Mouse (Mus musculus): ENCODE results near the gene Pla2g4e.

GRCm38 (mm10) chr2:120207028-120207427 lies 38.1 kb downstream of the Pla2g4e start:
- TF ChIP-seq USF1 (IDR thresholded peaks at IDR 0.05; ENCODE audit: low read depth, low read length) (no peak), ETS1 (IDR thresholded peaks at IDR 0.05; ENCODE audit: low read depth, low read length) (no peak), TAL1 (IDR thresholded peaks at IDR 0.05; ENCODE audit: low read length) (no peak), ELF1 (IDR thresholded peaks at IDR 0.05; ENCODE audit: low read depth, low read length) (no peak), EP300 (IDR thresholded peaks at IDR 0.05; ENCODE audit: low read depth in 1 of 2, low read length in 2 of 2) (no peak), MAFK (IDR thresholded peaks at IDR 0.05; ENCODE audit: borderline replicate concordance, low read depth, low read length) (no peak), JUND (IDR thresholded peaks at IDR 0.05; ENCODE audit: low read depth, low read length) (no peak), CTCF (IDR thresholded peaks at IDR 0.05 in 2 of 3, conservative IDR thresholded peaks at IDR 0.05 in 1 of 3; ENCODE audit: control insufficient read depth in 1 of 3, insufficient read depth in 1 of 3, low read depth in 2 of 3, low read length in 3 of 3, poor library complexity in 1 of 3, severe bottlenecking in 1 of 3) (no peak), POLR2A (IDR thresholded peaks at IDR 0.05; ENCODE audit: control insufficient read depth in 1 of 2, insufficient read depth in 1 of 2, low read depth in 1 of 2, low read length in 2 of 2, poor library complexity in 1 of 2) (no peak), ZNF384 (IDR thresholded peaks at IDR 0.05; ENCODE audit: low read depth, low read length) (no peak), ZC3H11A (IDR thresholded peaks at IDR 0.05; ENCODE audit: low read depth, low read length) (no peak)
